8 mouse cellular contexts compared by ENCODE assay signal in the genomic region with DNA sequence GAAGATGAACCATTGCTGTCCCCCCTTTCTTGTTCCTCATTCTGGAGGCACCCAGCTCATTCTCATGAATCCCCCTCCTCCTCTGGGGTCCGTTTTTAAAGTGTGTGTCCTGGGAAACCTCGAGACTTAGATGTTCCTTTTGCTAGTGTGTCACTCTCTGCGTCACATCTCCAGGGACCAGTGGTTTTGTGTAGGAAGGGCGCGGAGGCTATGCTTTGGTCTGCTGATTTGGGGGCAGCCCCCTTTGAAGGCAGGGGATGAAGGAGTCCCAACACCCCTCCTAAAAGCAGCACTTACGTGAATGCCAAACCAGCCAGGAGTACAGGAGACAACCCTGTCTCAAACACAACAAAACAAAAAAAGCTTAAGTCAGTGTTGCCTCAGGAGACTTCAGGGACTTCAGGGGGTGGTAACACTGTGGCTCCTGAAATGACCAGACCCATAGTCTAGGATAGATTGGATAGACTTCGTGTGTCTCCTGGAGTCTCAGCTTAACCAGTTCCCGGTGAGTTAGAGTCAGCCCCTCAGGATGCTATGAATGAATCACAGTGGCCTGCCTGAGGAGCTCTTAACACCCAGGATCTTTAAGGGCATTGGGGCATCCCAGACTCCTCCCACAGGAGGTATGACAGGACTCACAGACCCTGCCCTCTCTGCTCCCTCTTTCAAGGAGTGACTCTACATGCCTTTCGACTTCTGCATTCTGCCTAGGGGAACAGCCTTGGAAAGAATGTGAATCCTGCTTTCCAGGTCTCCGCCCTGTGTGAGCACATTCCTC. TPM values are rescaled to one million over a fixed set of nuclear protein-coding genes. Genes with fewer than 3 reads are reported as not detected.
DNase-seq lines count a peak whose midpoint lies in the region; ATAC-seq and TF ChIP-seq lines count a peak whose summit lies in the region.

No protein-coding gene starts in this region.

- no peak for TF ChIP-seq POLR2A in cortical plate, adult 2 months (IDR thresholded peaks at IDR 0.05; ENCODE audit: extremely low read depth, insufficient read depth, low read length)
- TF ChIP-seq POLR2A in kidney, adult 2 months (IDR thresholded peaks at IDR 0.05; ENCODE audit: low read depth, low read length), result peak; percentile 50

- H3K27me3 ChIP-seq in kidney, adult 2 months (replicated peaks; ENCODE audit: control insufficient read depth, insufficient read depth, low read length), result no peaks in the 10 kb centered on the region

- no peaks in the 10 kb centered on the region; the same call in 1 of the 2 replicates for H3K36me3 ChIP-seq in kidney, adult 2 months (ENCODE audit: control insufficient read depth, insufficient read depth, low read length)

- peak overlapping the region; percentile 83 for H3K4me3 ChIP-seq in cortical plate, adult 2 months (ENCODE audit: insufficient read depth, low read length)
- H3K4me3 ChIP-seq in kidney, adult 2 months (ENCODE audit: insufficient read depth, low read depth, low read length), result peak overlapping the region; percentile 90

- no peak overlapping the region for H3K27ac ChIP-seq in cortical plate, adult 2 months (ENCODE audit: insufficient read depth, low read length)
- H3K27ac ChIP-seq in kidney, adult 2 months (ENCODE audit: insufficient read depth, low read depth, low read length), result peak overlapping the region; percentile 73

- DNase-seq in CD4-positive, CD25-positive, alpha-beta regulatory T cell, adult 2 months (ENCODE audit: low read depth, low spot score), result peak; percentile 56
- DNase-seq in heart, adult 11 months, result peak; percentile 99
- peak; percentile 95 for DNase-seq in kidney, adult 2 months
- peak; percentile 90 for DNase-seq in lung, postnatal 10 days
- DNase-seq in ovary, postnatal 14 days (ENCODE audit: low spot score), result peak; percentile 44
- no peak for DNase-seq in frontal cortex, postnatal 14 days (ENCODE audit: low spot score in 2 of 2)

- no peak for ATAC-seq in CD4-positive, CD25-positive, alpha-beta regulatory T cell, adult 4 months

- H3K4me1 ChIP-seq in cortical plate, adult 2 months (ENCODE audit: control insufficient read depth, insufficient read depth, low read length), result peaks cover 9% of the 10 kb centered on the region; the same call in 1 of the 2 replicates
- H3K4me1 ChIP-seq in kidney, adult 2 months (ENCODE audit: control insufficient read depth, insufficient read depth, low read length), result peaks cover 46% of the 10 kb centered on the region

- no peak for TF ChIP-seq CTCF in cortical plate, adult 2 months (IDR thresholded peaks at IDR 0.05; ENCODE audit: extremely low read depth, insufficient read depth, low read length)
- no peak for TF ChIP-seq CTCF in kidney, adult 2 months (conservative IDR thresholded peaks at IDR 0.05; ENCODE audit: insufficient read depth, insufficient read length, low read depth, low read length)

- WGBS in kidney, adult 2 months, result 3% methylated on average over 10 of the region's 10 CpGs

RNA-seq across cellular contexts. Expression of a gene that starts 1.3 kb away (rescaled TPM):
- 10 to 100 TPM in 1 of 2 experiments, 1 to 10 TPM in 1; 6.4 to 22.8 TPM for polyA plus RNA-seq in CD4-positive, CD25-positive, alpha-beta regulatory T cell, adult 4 months (2017; shearing (Covaris generic))
- polyA plus RNA-seq in cortical plate, adult 2 months (2012; rRNA removed), result 48.2 and 49.2 TPM in 2 replicates
- polyA plus RNA-seq in kidney, adult 2 months (2012; rRNA removed), result 224 and 317 TPM in 2 replicates

RNA-seq across cellular contexts. Expression of a gene that starts 28.4 kb away (rescaled TPM):
- under 1 TPM; 0.07 to 0.13 TPM for polyA plus RNA-seq in CD4-positive, CD25-positive, alpha-beta regulatory T cell, adult 4 months (2017; shearing (Covaris generic))
- polyA plus RNA-seq in cortical plate, adult 2 months (2012; rRNA removed), result 2.1 and 2.4 TPM in 2 replicates
- polyA plus RNA-seq in kidney, adult 2 months (2012; rRNA removed), result 26.6 and 31.1 TPM in 2 replicates

RNA-seq across cellular contexts. Expression of a gene that starts 36.4 kb away (rescaled TPM):
- polyA plus RNA-seq in CD4-positive, CD25-positive, alpha-beta regulatory T cell, adult 4 months (2017; shearing (Covaris generic)), result 10 to 100 TPM; 10.4 to 14.7 TPM
- polyA plus RNA-seq in cortical plate, adult 2 months (2012; rRNA removed), result 28.9 and 31.0 TPM in 2 replicates
- 27.4 and 33.2 TPM in 2 replicates for polyA plus RNA-seq in kidney, adult 2 months (2012; rRNA removed)

RNA-seq across cellular contexts. Expression of a gene that starts 42.2 kb away (rescaled TPM):
- 1 to 10 TPM; 1.2 to 1.6 TPM for polyA plus RNA-seq in CD4-positive, CD25-positive, alpha-beta regulatory T cell, adult 4 months (2017; shearing (Covaris generic))
- 154 and 160 TPM in 2 replicates for polyA plus RNA-seq in cortical plate, adult 2 months (2012; rRNA removed)
- 32.1 and 36.5 TPM in 2 replicates for polyA plus RNA-seq in kidney, adult 2 months (2012; rRNA removed)

RNA-seq across cellular contexts. Expression of a gene that starts 51.7 kb away (rescaled TPM):
- not detected for polyA plus RNA-seq in CD4-positive, CD25-positive, alpha-beta regulatory T cell, adult 4 months (2017; shearing (Covaris generic))
- polyA plus RNA-seq in cortical plate, adult 2 months (2012; rRNA removed), result 0.21 TPM in 1 of 2 replicates, not detected in the other
- 0.16 and 0.65 TPM in 2 replicates for polyA plus RNA-seq in kidney, adult 2 months (2012; rRNA removed)

Comparison
In these comparisons a context has a peak if more than half of its experiments do, and no peak if none do; other contexts are left out.
1. DNase-seq: peak in CD4-positive, CD25-positive, alpha-beta regulatory T cell, adult 2 months (single experiment), heart, adult 11 months (single experiment), kidney, adult 2 months (single experiment), lung, postnatal 10 days (single experiment) and ovary, postnatal 14 days (single experiment); none in frontal cortex, postnatal 14 days (0 of 2).